Mouse (Mus musculus) hindlimb bud, embryonic 11.5 days (tissue): ENCODE data around the gene Sppl2b.
"Not testable (repeated sequence)": the region's sequence is repeated elsewhere in the genome, so short reads cannot be mapped to it uniquely, and the experiment has no call there.

Source experiments
- DNase-seq: peaks from one replicate; pipeline ENCODE4 v3.0.0-alpha.2; 2012; ENCODE audit warnings: low read depth, low spot score; ENCODE audit errors: extremely low spot score

Gene Sppl2b

GRCm38 (mm10) chr10:80854913-80855748 is at the start of gene Sppl2b, which contains the start of gene Lsm7:
Gene Sppl2b (plus strand): TSS chr10:80855275.
Gene Lsm7 (minus strand): TSS chr10:80855209.
- peak; percentile 83 for DNase-seq

- no peak for DNase-seq
Measured at GRCm38 (mm10) chr10:80805322-80805721, 49.8 kb upstream of the Sppl2b start.

- no peak for DNase-seq
Measured at GRCm38 (mm10) chr10:80805925-80806324, 49.1 kb upstream of the Sppl2b start.

- no peak for DNase-seq
Measured at GRCm38 (mm10) chr10:80806341-80807056, 48.6 kb upstream of the Sppl2b start.

- DNase-seq = no peak
Measured at GRCm38 (mm10) chr10:80807057-80807627, 47.9 kb upstream of the Sppl2b start.

- no peak for DNase-seq
Measured at GRCm38 (mm10) chr10:80808099-80808984, 46.7 kb upstream of the Sppl2b start.

- no peak for DNase-seq
Measured at GRCm38 (mm10) chr10:80808985-80809632, 46.0 kb upstream of the Sppl2b start.

- no peak for DNase-seq
Measured at GRCm38 (mm10) chr10:80810084-80810483, 45.0 kb upstream of the Sppl2b start.

- no peak for DNase-seq
Measured at GRCm38 (mm10) chr10:80812391-80813041, 42.6 kb upstream of the Sppl2b start.

GRCm38 (mm10) chr10:80813366-80813765 is 41.7 kb upstream of the Sppl2b start, which contains the start of gene Jsrp1:
Gene Jsrp1 (minus strand): TSS chr10:80813498.
- DNase-seq = no peak

GRCm38 (mm10) chr10:80814800-80815199 is 40.3 kb upstream of the Sppl2b start:
- no peak for DNase-seq

- DNase-seq = not testable (repeated sequence)
Measured at GRCm38 (mm10) chr10:80816303-80816702, 38.8 kb upstream of the Sppl2b start.

- DNase-seq = no peak
Measured at GRCm38 (mm10) chr10:80817164-80817563, 37.9 kb upstream of the Sppl2b start.

GRCm38 (mm10) chr10:80817955-80818354 is 37.1 kb upstream of the Sppl2b start:
- not testable (repeated sequence) for DNase-seq

GRCm38 (mm10) chr10:80818599-80819281 is 36.3 kb upstream of the Sppl2b start:
- DNase-seq = no peak

GRCm38 (mm10) chr10:80819406-80819805 is 35.7 kb upstream of the Sppl2b start:
- DNase-seq = no peak

GRCm38 (mm10) chr10:80821991-80822390 is 33.1 kb upstream of the Sppl2b start:
- no peak for DNase-seq

GRCm38 (mm10) chr10:80822528-80822927 is 32.5 kb upstream of the Sppl2b start:
- no peak for DNase-seq

- DNase-seq = no peak
Measured at GRCm38 (mm10) chr10:80823316-80823715, 31.8 kb upstream of the Sppl2b start.
